Mouse (Mus musculus): ENCODE data around the gene Apbb2.

- no peak for TF ChIP-seq EP300 (IDR thresholded peaks at IDR 0.05; ENCODE audit: low read depth)
- no peak for TF ChIP-seq CTCF (IDR thresholded peaks at IDR 0.05; ENCODE audit: low read depth)
Measured at GRCm38 (mm10) chr5:66494651-66495050, 123.9 kb downstream of the Apbb2 start.

All from liver, postnatal 0 days (tissue).